Mouse (Mus musculus): Measurements from ENCODE around the gene Sorcs3.

DNA sequence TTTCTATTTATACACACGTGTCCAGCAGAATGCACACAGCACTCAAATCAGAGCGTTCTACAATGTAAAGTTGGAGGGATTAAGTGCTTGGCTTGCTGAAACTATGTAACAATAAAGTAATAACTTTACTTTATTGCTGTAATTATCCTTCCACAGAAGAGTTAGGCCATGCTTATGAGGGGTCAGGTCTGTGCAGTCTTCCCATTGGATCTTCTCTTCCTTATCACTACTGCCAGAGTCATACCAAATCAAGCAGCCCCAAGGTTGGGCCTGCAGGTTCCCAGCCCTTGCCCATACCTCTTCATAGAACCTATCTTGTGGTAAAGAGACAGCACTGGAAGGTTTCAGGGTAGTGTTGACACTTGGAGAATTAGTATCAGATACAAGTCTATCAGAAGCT, 560.7 kb downstream of the Sorcs3 start:
- no peak for TF ChIP-seq GATA1 (IDR thresholded peaks at IDR 0.05; ENCODE audit: borderline replicate concordance, low read length)
- TF ChIP-seq FLI1 (IDR thresholded peaks at IDR 0.05; ENCODE audit: low read length), result no peak
